28 mouse cellular contexts compared by ENCODE assay signal in genomic region chr7:4508739-4509116, GRCm38 (mm10). TPM values are rescaled to one million over a fixed set of nuclear protein-coding genes. Genes with fewer than 3 reads are reported as not detected.
DNase-seq lines count a peak whose midpoint lies in the region; ATAC-seq and TF ChIP-seq lines count a peak whose summit lies in the region.
"Had no signal": no experiment of that assay in that cellular context is flagged by ENCODE, and none has a peak within 500 bp of the region (broad histone marks: within the 10 kb centered on the region; RNA-seq: fewer than 3 reads in every experiment).

No protein-coding gene starts in this region.

- 63% methylated on average over 8 of the region's 8 CpGs for WGBS in heart, embryonic 14.5 days
- WGBS in thymus, adult 2 months, result 79% methylated on average over 8 of the region's 8 CpGs
- WGBS in liver, embryonic 12.5 days (ENCODE audit: insufficient replicate concordance), result 54% methylated on average over 8 of the region's 8 CpGs

- no peaks in the 10 kb centered on the region for H3K27me3 ChIP-seq in heart, embryonic 14.5 days (ENCODE audit: control insufficient read depth, insufficient read depth, low read length)
- no peaks in the 10 kb centered on the region for H3K27me3 ChIP-seq in thymus, adult 2 months (ENCODE audit: control insufficient read depth, insufficient read depth, low read length)
- no peaks in the 10 kb centered on the region for H3K27me3 ChIP-seq in liver, embryonic 12.5 days (replicated peaks)
- H3K27me3 ChIP-seq: embryonic facial prominence, embryonic 13.5 days; limb, embryonic 12.5 days; liver, embryonic 13.5 days had no signal

- no peak for TF ChIP-seq POLR2A in thymus, adult 2 months (IDR thresholded peaks at IDR 0.05; ENCODE audit: control insufficient read depth, extremely low read depth, insufficient read depth, low read length, poor library complexity)

- peak overlapping the region; percentile 68 for H3K9ac ChIP-seq in heart, embryonic 14.5 days (ENCODE audit: low read length)
- H3K9ac ChIP-seq in liver, embryonic 12.5 days, result no peak overlapping the region
- H3K9ac ChIP-seq: embryonic facial prominence, embryonic 13.5 days; hindbrain, embryonic 13.5 days; limb, embryonic 12.5 days; liver, embryonic 13.5 days; midbrain, embryonic 12.5 days had no signal

- H3K36me3 ChIP-seq in heart, embryonic 14.5 days (ENCODE audit: control insufficient read depth, insufficient read depth, low read length), result peaks cover 32% of the 10 kb centered on the region
- no peaks in the 10 kb centered on the region for H3K36me3 ChIP-seq in thymus, adult 2 months (ENCODE audit: control insufficient read depth, insufficient read depth, low read length)
- H3K36me3 ChIP-seq in liver, embryonic 12.5 days, result no peaks in the 10 kb centered on the region
- H3K36me3 ChIP-seq: embryonic facial prominence, embryonic 13.5 days; hindbrain, embryonic 13.5 days; limb, embryonic 12.5 days; liver, embryonic 13.5 days; midbrain, embryonic 12.5 days had no signal

- H3K4me3 ChIP-seq in heart, embryonic 14.5 days (ENCODE audit: control insufficient read depth in 1 of 2, insufficient read depth in 1 of 2, low read depth in 1 of 2, low read length in 2 of 2), result no peak overlapping the region
- no peak overlapping the region for H3K4me3 ChIP-seq in thymus, adult 2 months (ENCODE audit: control insufficient read depth, insufficient read depth, low read length)
- no peak overlapping the region for H3K4me3 ChIP-seq in liver, embryonic 12.5 days
- H3K4me3 ChIP-seq: gastrocnemius, adult 2 months; hindbrain, embryonic 13.5 days; liver, embryonic 13.5 days; midbrain, embryonic 12.5 days had no signal

- ATAC-seq in heart, embryonic 14.5 days (ENCODE audit: insufficient number of reproducible peaks, insufficient read depth, low FRiP score, low read depth), result no peak
- no peak for ATAC-seq in liver, embryonic 12.5 days
- ATAC-seq: forebrain, embryonic 16.5 days; intestine, embryonic 16.5 days had no signal

- H3K4me1 ChIP-seq in heart, embryonic 14.5 days (ENCODE audit: control insufficient read depth in 2 of 2, insufficient read depth in 2 of 2, low read length in 2 of 2), result peaks cover 32 to 48% of the 10 kb centered on the region in 2 experiments
- H3K4me1 ChIP-seq in thymus, adult 2 months (replicated peaks; ENCODE audit: control insufficient read depth, insufficient read depth, low read length), result peaks cover 14% of the 10 kb centered on the region
- H3K4me1 ChIP-seq in liver, embryonic 12.5 days, result peaks cover 66% of the 10 kb centered on the region
- H3K4me1 ChIP-seq: hindbrain, embryonic 13.5 days had no signal

- no peak for TF ChIP-seq CTCF in thymus, adult 2 months (IDR thresholded peaks at IDR 0.05; ENCODE audit: borderline replicate concordance, control insufficient read depth, extremely low read depth, insufficient read depth, low read length, poor library complexity)

- H3K27ac ChIP-seq in heart, embryonic 14.5 days (replicated peaks in 1 of 2; ENCODE audit: control insufficient read depth in 1 of 2, insufficient read depth in 1 of 2, low read depth in 2 of 2, low read length in 2 of 2), result 0 out of 4 replicates have a peak overlapping the region, but pooled peaks of 1 of the 2 experiments have one; percentile 28
- H3K27ac ChIP-seq in thymus, adult 2 months (ENCODE audit: control insufficient read depth, insufficient read depth, low read length), result peak overlapping the region; percentile 15; the same call in 1 of the 2 replicates
- 0 out of 2 replicates have a peak overlapping the region, but pooled peaks have one; percentile 30 for H3K27ac ChIP-seq in liver, embryonic 12.5 days
- H3K27ac ChIP-seq: embryonic facial prominence, embryonic 13.5 days; gastrocnemius, adult 2 months; hindbrain, embryonic 13.5 days; kidney, postnatal 0 days; limb, embryonic 12.5 days; liver, embryonic 13.5 days; midbrain, embryonic 12.5 days had no signal

- DNase-seq in heart, adult 9 months (ENCODE audit: low spot score in 2 of 2), result no peak
- no peak for DNase-seq in thymus, adult 2 months
- no peak for DNase-seq in thymus, postnatal 14 days
- no peak for DNase-seq in kidney, postnatal 36 days
- DNase-seq in layer of hippocampus, adult 18-20 months (ENCODE audit: low spot score in 2 of 2), result no peak
- DNase-seq: adrenal gland, adult 8-10 months; B cell, adult 2 months; cerebellum, adult 11 months; cerebellum, adult 9-10 months; gastrocnemius, adult 2 months; heart, postnatal 36 days; kidney, adult 8-10 months; liver, embryonic 13.5 days; lung, adult 2 months; lung, postnatal 10 days; spleen, adult 18-20 months; thymus, postnatal 36 days had no signal

- H3K9me3 ChIP-seq in heart, embryonic 14.5 days (ENCODE audit: control insufficient read depth, low read length), result no peaks in the 10 kb centered on the region
- no peaks in the 10 kb centered on the region for H3K9me3 ChIP-seq in liver, embryonic 12.5 days (replicated peaks)
- H3K9me3 ChIP-seq: embryonic facial prominence, embryonic 13.5 days; hindbrain, embryonic 13.5 days; limb, embryonic 12.5 days; liver, embryonic 13.5 days; midbrain, embryonic 12.5 days had no signal

- H3K4me2 ChIP-seq in heart, embryonic 14.5 days (ENCODE audit: low read length), result peak overlapping the region; percentile 59
- peak overlapping the region; percentile 55; the same call in 1 of the 2 replicates for H3K4me2 ChIP-seq in liver, embryonic 12.5 days
- H3K4me2 ChIP-seq: hindbrain, embryonic 13.5 days; midbrain, embryonic 12.5 days had no signal

RNA-seq across cellular contexts. Expression of gene Ppp1r12c, which starts 7.2 kb away (rescaled TPM):
- polyA plus RNA-seq in heart, embryonic 14.5 days (2014; fragmentation: Nextera tagmentation; extraction: Ambion mirVana), result 41.7 and 47.7 TPM in 2 replicates
- polyA plus RNA-seq in thymus, adult 2 months (2012; rRNA removed), result 136 and 162 TPM in 2 replicates
- polyA plus RNA-seq in liver, embryonic 12.5 days (2016; fragmentation: Nextera tagmentation; extraction: Ambion mirVana), result 41.1 and 42.9 TPM in 2 replicates
- 100 to 1,000 TPM; 148 to 153 TPM for total RNA-seq in layer of hippocampus, adult 18-20 months (2021)

RNA-seq across cellular contexts. Expression of gene Tnnt1, which starts 7.5 kb away (rescaled TPM):
- 479 and 551 TPM in 2 replicates for polyA plus RNA-seq in heart, embryonic 14.5 days (2014; fragmentation: Nextera tagmentation; extraction: Ambion mirVana)
- polyA plus RNA-seq in thymus, adult 2 months (2012; rRNA removed), result 1.8 TPM in 2 replicates
- polyA plus RNA-seq in liver, embryonic 12.5 days (2016; fragmentation: Nextera tagmentation; extraction: Ambion mirVana), result 13.7 and 17.9 TPM in 2 replicates
- 1 to 10 TPM; 1.7 to 3.0 TPM for total RNA-seq in layer of hippocampus, adult 18-20 months (2021)
- total RNA-seq: neutrophil, adult 5-6 weeks had no signal

RNA-seq across cellular contexts. Expression of gene Tnni3, which starts 15.3 kb away (rescaled TPM):
- 2,958 and 3,056 TPM in 2 replicates for polyA plus RNA-seq in heart, embryonic 14.5 days (2014; fragmentation: Nextera tagmentation; extraction: Ambion mirVana)
- 79.0 and 1,187 TPM in 2 replicates for polyA plus RNA-seq in thymus, adult 2 months (2012; rRNA removed)
- 1.7 and 1.8 TPM in 2 replicates for polyA plus RNA-seq in liver, embryonic 12.5 days (2016; fragmentation: Nextera tagmentation; extraction: Ambion mirVana)
- total RNA-seq in layer of hippocampus, adult 18-20 months (2021), result 1 to 10 TPM in 1 of 2 experiments, under 1 TPM in 1; 0.54 to 1.3 TPM

RNA-seq across cellular contexts. Expression of gene Dnaaf3, which starts 23.5 kb away (rescaled TPM):
- polyA plus RNA-seq in heart, embryonic 14.5 days (2014; fragmentation: Nextera tagmentation; extraction: Ambion mirVana), result 0.15 and 0.51 TPM in 2 replicates
- polyA plus RNA-seq in thymus, adult 2 months (2012; rRNA removed), result 8.3 and 9.8 TPM in 2 replicates
- 0.24 and 0.26 TPM in 2 replicates for polyA plus RNA-seq in liver, embryonic 12.5 days (2016; fragmentation: Nextera tagmentation; extraction: Ambion mirVana)
- total RNA-seq in layer of hippocampus, adult 18-20 months (2021), result under 1 TPM; 0.74 to 0.81 TPM
- total RNA-seq: gastrocnemius, adult 2 months had no signal

RNA-seq across cellular contexts. Expression of gene Syt5, which starts 38.6 kb away (rescaled TPM):
- 0.55 and 0.78 TPM in 2 replicates for polyA plus RNA-seq in heart, embryonic 14.5 days (2014; fragmentation: Nextera tagmentation; extraction: Ambion mirVana)
- polyA plus RNA-seq in thymus, adult 2 months (2012; rRNA removed), result 0.39 and 0.54 TPM in 2 replicates
- polyA plus RNA-seq in liver, embryonic 12.5 days (2016; fragmentation: Nextera tagmentation; extraction: Ambion mirVana), result 0.84 and 1.3 TPM in 2 replicates
- total RNA-seq in layer of hippocampus, adult 18-20 months (2021), result 100 to 1,000 TPM; 211 to 233 TPM
- total RNA-seq: gastrocnemius, adult 2 months; neutrophil, adult 5-6 weeks had no signal
- polyA plus RNA-seq: macrophage had no signal

Comparison
In these comparisons a context has a peak if more than half of its experiments do, and no peak if none do; other contexts are left out.
1. RNA of gene Tnnt1, which starts 7.5 kb away (polyA plus RNA-seq): 479 to 551 TPM in heart, embryonic 14.5 days; 13.7 to 17.9 TPM in liver, embryonic 12.5 days and 1.8 TPM in thymus, adult 2 months; every median in the first group is over 10 times any median in the second.
2. RNA of gene Tnni3, which starts 15.3 kb away (polyA plus RNA-seq): 2,958 to 3,056 TPM in heart, embryonic 14.5 days and 79.0 to 1,187 TPM in thymus, adult 2 months; 1.7 to 1.8 TPM in liver, embryonic 12.5 days; every median in the first group is over 10 times any median in the second.